Mouse (Mus musculus) midbrain, embryonic 15.5 days (tissue): ENCODE data around the gene Nus1. TPM values are rescaled to one million over a fixed set of nuclear protein-coding genes. Genes with fewer than 3 reads are reported as not detected.

ENCODE experiments used
- ATAC-seq: fragments of 200-750 bp; cut with Nextera tagmentation; replicated peaks from 2 replicates; pipeline ENCODE4 v1.8.0; 2017; ENCODE audit warnings: moderate TSS enrichment
- H3K27ac ChIP-seq: fragments of 300-500 bp; sonication (generic); 2 replicates; pipeline ENCODE4 v1.5.1; 2015; ENCODE audit warnings: mild to moderate bottlenecking, inconsistent platforms
- H3K27me3 ChIP-seq: fragments of 300-500 bp; sonication (generic); replicated peaks from 2 replicates; pipeline ENCODE4 v1.6.1; 2015; ENCODE audit warnings: inconsistent platforms
- H3K36me3 ChIP-seq: fragments of 300-500 bp; sonication (generic); replicated peaks from 2 replicates; pipeline ENCODE4 v1.6.1; 2015; ENCODE audit warnings: inconsistent platforms
- H3K4me1 ChIP-seq: fragments of 300-500 bp; sonication (generic); 2 replicates; pipeline ENCODE4 v1.6.1; 2015; ENCODE audit warnings: inconsistent platforms
- H3K4me2 ChIP-seq: fragments of 300-500 bp; sonication (generic); 2 replicates; pipeline ENCODE4 v1.6.1; 2015; ENCODE audit warnings: inconsistent platforms, mild to moderate bottlenecking, moderate library complexity
- H3K4me3 ChIP-seq: fragments of 300-500 bp; sonication (generic); 2 replicates; pipeline ENCODE4 v1.5.1; 2015; ENCODE audit warnings: mild to moderate bottlenecking, inconsistent platforms
- H3K9ac ChIP-seq: fragments of 300-500 bp; sonication (generic); 2 replicates; pipeline ENCODE4 v1.6.1; 2015; ENCODE audit warnings: mild to moderate bottlenecking, inconsistent platforms
- H3K9me3 ChIP-seq: fragments of 300-500 bp; sonication (generic); 2 replicates; pipeline ENCODE4 v1.6.1; 2016; ENCODE audit warnings: inconsistent platforms
- WGBS: fragments of 180-500 bp; shearing (Covaris S2); methylation state at CpG from one replicate; pipeline ENCODE4 v1.1.7; 2015; ENCODE audit warnings: mixed read lengths; 5-methylcytosine and 5-hydroxymethylcytosine counted together
- polyA plus RNA-seq: library from polyadenylated mRNA; unstranded; fragments of >200 nt; fragmentation: Nextera tagmentation; extraction: Ambion mirVana; gene quantifications from 2 replicates; pipeline ENCODE4 v1.2.1, GENCODE M21; 2015

The Nus1 gene
- polyA plus RNA-seq, 1 experiment from 2014 or later, result 23.1 TPM

DNA sequence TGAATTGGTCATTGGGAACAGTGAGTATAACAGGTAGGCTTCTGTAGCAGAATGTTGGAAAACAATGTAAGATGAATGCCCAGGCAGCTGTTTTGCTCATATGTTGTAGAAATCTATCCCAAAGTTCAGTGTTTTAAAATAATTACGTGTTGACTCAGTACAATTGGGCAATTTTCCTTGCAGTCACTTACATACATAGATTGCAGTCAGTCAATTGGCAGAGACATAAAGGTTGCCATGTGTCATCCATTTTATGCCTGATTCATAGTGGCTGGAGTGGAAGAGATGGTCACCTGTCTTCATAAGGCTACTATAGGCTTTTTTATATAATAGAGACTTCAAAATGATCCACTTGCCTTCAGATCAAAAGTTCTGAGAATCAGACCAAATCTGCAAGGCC lies 3.2 kb downstream of the Nus1 start:
- Histone ChIP-seq H3K4me2 (no peak overlapping the region), H3K27me3 (no peaks in the 10 kb centered on the region), H3K27ac (no peak overlapping the region), H3K36me3 (no peaks in the 10 kb centered on the region), H3K4me3 (no peak overlapping the region), H3K4me1 (peaks cover 48% of the 10 kb centered on the region), H3K9ac (no peak overlapping the region), H3K9me3 (no peaks in the 10 kb centered on the region)
- ATAC-seq, result no peak
- WGBS, result 94% methylated on average over 1 of the region's 1 CpGs

DNA sequence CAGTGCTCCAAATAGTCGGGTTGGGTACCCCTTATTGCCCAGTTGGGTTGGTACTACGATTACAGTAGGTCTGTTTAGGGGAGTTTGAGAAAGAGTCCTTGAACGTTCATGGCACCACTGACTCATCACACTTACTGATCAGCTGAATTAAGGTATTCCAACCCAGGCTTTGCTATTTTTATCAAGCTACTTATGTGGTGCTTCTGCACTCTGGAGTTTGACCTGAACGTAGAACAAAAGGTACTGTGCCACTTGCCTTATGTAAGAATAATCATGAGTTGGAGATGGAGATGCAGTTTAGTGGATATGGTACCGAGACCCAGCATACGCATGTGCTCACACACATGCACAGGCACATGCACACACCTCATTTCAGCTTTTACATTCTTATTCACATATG lies 4.4 kb downstream of the Nus1 start:
- Histone ChIP-seq H3K27ac (no peak overlapping the region), H3K4me3 (no peak overlapping the region), H3K27me3 (no peaks in the 10 kb centered on the region), H3K4me1 (peaks cover 45% of the 10 kb centered on the region), H3K9me3 (no peaks in the 10 kb centered on the region), H3K9ac (no peak overlapping the region), H3K36me3 (no peaks in the 10 kb centered on the region), H3K4me2 (no peak overlapping the region)
- 92% methylated on average over 6 of the region's 6 CpGs for WGBS
- no peak for ATAC-seq

GRCm38 (mm10) chr10:52423097-52423496 lies 5.8 kb downstream of the Nus1 start:
- ATAC-seq, result no peak
- no peak overlapping the region for H3K9ac ChIP-seq
- no peaks in the 10 kb centered on the region for H3K27me3 ChIP-seq
- H3K4me2 ChIP-seq, result no peak overlapping the region
- no peaks in the 10 kb centered on the region for H3K36me3 ChIP-seq
- H3K4me3 ChIP-seq, result no peak overlapping the region
- no peaks in the 10 kb centered on the region for H3K9me3 ChIP-seq
- H3K27ac ChIP-seq, result no peak overlapping the region
- peaks cover 49% of the 10 kb centered on the region for H3K4me1 ChIP-seq
- WGBS, result 86% methylated on average over 2 of the region's 2 CpGs

DNA sequence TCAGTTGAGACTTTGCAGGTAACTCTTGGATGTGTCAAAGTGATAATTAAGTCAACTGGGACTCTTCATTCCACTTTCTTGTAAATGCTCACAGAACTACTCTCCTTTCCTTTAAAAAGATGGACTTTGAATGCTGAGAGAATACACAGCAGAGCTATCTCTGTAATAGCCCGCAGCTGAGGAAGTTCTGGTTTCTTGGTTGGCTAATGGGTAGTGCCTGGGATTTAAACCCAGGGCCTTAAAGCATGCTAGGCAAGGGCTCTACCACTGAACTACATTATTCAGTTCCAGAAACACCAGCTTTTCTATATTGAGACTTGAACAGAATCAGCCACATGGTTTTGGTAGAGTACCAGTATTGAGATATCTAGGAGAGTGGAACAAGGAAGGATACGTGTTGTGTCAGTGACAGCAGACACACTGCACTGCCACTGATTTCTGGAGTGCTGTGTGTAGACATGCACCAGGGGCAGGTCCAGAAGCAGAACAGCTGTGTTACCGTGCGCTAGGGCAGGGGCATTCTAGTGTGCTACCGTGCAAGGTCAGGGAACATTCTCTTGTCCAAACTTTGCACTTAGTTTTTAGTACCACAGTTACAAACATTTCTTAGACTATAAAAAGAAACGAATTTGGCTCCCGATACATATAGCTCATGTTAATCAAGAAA lies 9.1 kb downstream of the Nus1 start:
- Histone ChIP-seq H3K4me3 (no peak overlapping the region), H3K27me3 (no peaks in the 10 kb centered on the region), H3K27ac (no peak overlapping the region), H3K4me2 (no peak overlapping the region), H3K4me1 (peaks cover 21% of the 10 kb centered on the region), H3K36me3 (peaks cover 8% of the 10 kb centered on the region; the same call in 1 of the 2 replicates), H3K9me3 (no peaks in the 10 kb centered on the region), H3K9ac (no peak overlapping the region)
- no peak for ATAC-seq
- WGBS, result 89% methylated on average over 7 of the region's 7 CpGs

DNA sequence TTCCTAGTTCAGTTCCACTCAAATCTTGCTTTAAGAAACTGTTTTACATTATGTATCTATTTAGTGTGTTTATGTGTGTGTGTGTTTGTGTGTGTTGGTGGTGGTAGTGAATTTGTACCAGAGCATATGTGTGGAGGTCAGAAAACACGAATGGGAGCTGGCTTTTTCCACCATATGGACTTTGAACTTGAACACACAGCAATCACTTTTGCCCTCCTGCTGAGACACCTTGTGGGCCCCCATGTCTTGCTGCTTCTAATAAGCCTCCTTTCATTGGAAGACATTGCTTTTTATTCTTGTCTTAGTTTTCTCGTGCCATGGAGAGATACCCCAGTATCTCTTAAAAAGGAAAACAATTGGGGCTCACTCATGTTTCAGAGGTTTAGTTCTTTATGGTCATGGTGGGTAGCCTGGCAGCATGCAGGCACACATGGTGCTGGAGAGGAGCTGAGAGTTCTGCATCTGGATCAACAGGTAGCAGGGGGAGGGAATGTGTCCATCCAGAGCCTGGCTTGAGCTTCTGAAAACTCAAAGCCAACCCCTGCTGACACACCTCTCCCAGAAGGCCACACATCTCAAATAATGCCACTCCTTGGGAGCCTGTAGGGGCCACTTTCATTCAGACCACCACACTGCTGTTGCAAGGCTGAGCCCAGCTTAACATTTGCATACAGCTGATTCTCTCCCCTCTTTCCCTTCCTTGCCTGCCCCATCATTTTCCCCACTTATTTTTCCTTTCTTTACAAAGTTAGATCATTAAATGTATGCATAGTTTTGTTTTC lies 10.5 kb downstream of the Nus1 start:
- no peak overlapping the region for H3K27ac ChIP-seq
- H3K9ac ChIP-seq, result no peak overlapping the region
- H3K4me1 ChIP-seq, result peaks cover 11% of the 10 kb centered on the region
- H3K4me3 ChIP-seq, result no peak overlapping the region
- peaks cover 10% of the 10 kb centered on the region; the same call in 1 of the 2 replicates for H3K36me3 ChIP-seq
- ATAC-seq, result no peak
- WGBS, result 43% methylated on average over 2 of the region's 2 CpGs
- no peaks in the 10 kb centered on the region for H3K9me3 ChIP-seq
- H3K27me3 ChIP-seq, result no peaks in the 10 kb centered on the region
- H3K4me2 ChIP-seq, result no peak overlapping the region

DNA sequence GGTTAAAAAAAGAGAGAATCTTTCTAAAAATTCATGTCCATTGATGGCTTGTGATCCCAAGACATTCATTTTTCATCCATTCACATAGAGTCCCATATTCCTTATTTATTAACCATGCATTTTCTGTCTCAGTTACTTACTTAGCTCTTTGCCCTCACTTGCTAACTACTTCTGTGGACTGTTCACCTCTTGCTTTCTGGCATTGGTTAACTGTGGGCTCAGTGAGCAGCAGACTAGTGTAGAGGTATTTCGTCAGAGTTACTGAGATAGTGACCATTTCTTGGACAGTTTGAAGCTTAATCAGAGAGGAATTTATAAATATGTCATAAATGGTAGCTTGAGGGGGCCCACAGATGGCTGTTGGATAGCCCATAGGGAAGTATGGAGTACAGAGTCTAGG lies 13.6 kb downstream of the Nus1 start:
- no peak overlapping the region for H3K27ac ChIP-seq
- WGBS, result 98% methylated on average over 1 of the region's 1 CpGs
- H3K9ac ChIP-seq, result no peak overlapping the region
- peaks cover 7% of the 10 kb centered on the region; the same call in 1 of the 2 replicates for H3K4me1 ChIP-seq
- peaks cover 27% of the 10 kb centered on the region for H3K36me3 ChIP-seq
- no peak for ATAC-seq
- H3K9me3 ChIP-seq, result no peaks in the 10 kb centered on the region
- no peaks in the 10 kb centered on the region for H3K27me3 ChIP-seq
- H3K4me3 ChIP-seq, result no peak overlapping the region
- H3K4me2 ChIP-seq, result no peak overlapping the region

- H3K4me3 ChIP-seq, result no peak overlapping the region
- no peaks in the 10 kb centered on the region for H3K27me3 ChIP-seq
- 94% methylated on average over 8 of the region's 8 CpGs for WGBS
- no peak overlapping the region for H3K27ac ChIP-seq
- no peak overlapping the region for H3K4me2 ChIP-seq
- ATAC-seq, result no peak
- no peak overlapping the region for H3K9ac ChIP-seq
- peaks cover 43% of the 10 kb centered on the region for H3K36me3 ChIP-seq
- H3K9me3 ChIP-seq, result no peaks in the 10 kb centered on the region
- no peaks in the 10 kb centered on the region for H3K4me1 ChIP-seq
Measured at GRCm38 (mm10) chr10:52434836-52435235, 17.5 kb downstream of the Nus1 start.

DNA sequence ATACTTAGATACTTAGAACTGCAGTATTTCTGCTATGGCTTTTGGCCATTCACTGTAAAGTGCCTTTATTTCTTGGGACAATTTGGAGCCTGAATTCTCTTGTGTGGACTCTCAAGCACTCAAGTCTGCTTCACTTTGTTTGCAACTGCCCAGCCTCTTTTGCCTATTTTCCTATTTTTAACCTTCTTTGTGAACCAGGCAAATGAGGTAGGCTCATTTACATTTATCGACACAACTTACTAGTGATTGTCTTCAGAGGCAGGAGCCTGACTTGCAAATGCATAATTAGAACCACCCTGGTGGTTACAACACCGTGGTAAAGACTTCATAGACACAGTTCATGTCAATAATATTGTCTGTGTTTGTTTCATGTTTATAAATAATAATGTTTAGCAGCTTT lies 43.3 kb downstream of the Nus1 start:
- Histone ChIP-seq H3K4me2 (no peak overlapping the region), H3K9ac (no peak overlapping the region), H3K4me3 (no peak overlapping the region), H3K27me3 (no peaks in the 10 kb centered on the region), H3K4me1 (no peaks in the 10 kb centered on the region), H3K27ac (no peak overlapping the region), H3K36me3 (no peaks in the 10 kb centered on the region), H3K9me3 (no peaks in the 10 kb centered on the region)
- 41% methylated on average over 2 of the region's 2 CpGs for WGBS
- ATAC-seq, result no peak

GRCm38 (mm10) chr10:52463941-52464739 lies 46.8 kb downstream of the Nus1 start:
- Histone ChIP-seq H3K27ac (peak overlapping the region; percentile 57), H3K9me3 (no peaks in the 10 kb centered on the region), H3K36me3 (no peaks in the 10 kb centered on the region), H3K27me3 (no peaks in the 10 kb centered on the region), H3K4me3 (no peak overlapping the region), H3K4me1 (no peaks in the 10 kb centered on the region), H3K9ac (no peak overlapping the region), H3K4me2 (no peak overlapping the region)
- peak; percentile 89 for ATAC-seq
- WGBS, result 51% methylated on average over 7 of the region's 7 CpGs

GRCm38 (mm10) chr10:52471520-52471919 lies 54.2 kb downstream of the Nus1 start:
- Histone ChIP-seq H3K4me1 (no peaks in the 10 kb centered on the region), H3K4me3 (no peak overlapping the region), H3K9ac (no peak overlapping the region), H3K4me2 (no peak overlapping the region), H3K9me3 (no peaks in the 10 kb centered on the region), H3K27ac (no peak overlapping the region), H3K36me3 (no peaks in the 10 kb centered on the region), H3K27me3 (no peaks in the 10 kb centered on the region)
- WGBS, result 75% methylated on average over 4 of the region's 4 CpGs
- ATAC-seq, result peak; percentile 33; the same call in 1 of the 2 replicates
